Mouse (Mus musculus) embryonic fibroblast, embryonic 13.5 days (primary cell): ENCODE results near the gene Gm11213. TPM values are rescaled to one million over a fixed set of nuclear protein-coding genes. Genes with fewer than 3 reads are reported as not detected.

ENCODE experiments used
- H3K27ac ChIP-seq: 2 replicates; pipeline ENCODE4 v1.5.1; 2012; ENCODE audit warnings: low read length, control low read depth, inconsistent platforms; ENCODE audit not compliant: insufficient read depth
- H3K4me1 ChIP-seq: 2 replicates; pipeline ENCODE4 v1.6.1; 2011; ENCODE audit warnings: low read length; ENCODE audit not compliant: control insufficient read depth, insufficient read depth
- H3K4me3 ChIP-seq: 2 replicates; pipeline ENCODE4 v1.5.1; 2011; ENCODE audit warnings: mild to moderate bottlenecking, control low read depth, low read length; ENCODE audit not compliant: insufficient read depth
- CTCF ChIP-seq: IDR thresholded peaks from 2 replicates; pipeline ENCODE4 v1.5.1; 2011; ENCODE audit warnings: mild to moderate bottlenecking, control low read depth, low read length, moderate library complexity, borderline replicate concordance; ENCODE audit not compliant: insufficient read depth
- POLR2A ChIP-seq: IDR thresholded peaks from 2 replicates; pipeline ENCODE4 v1.6.1; 2011; ENCODE audit warnings: low read depth, mild to moderate bottlenecking, control low read depth, low read length, moderate library complexity
- polyA plus RNA-seq: library from polyadenylated mRNA; stranded (reverse); fragments of >200 nt; gene quantifications from 2 replicates; pipeline ENCODE4 v1.2.4, GENCODE M21; 2011; ENCODE audit warnings: low read depth; ENCODE audit not compliant: missing spikeins, insufficient read length

The Gm11213 gene
- not detected in 2 replicates for polyA plus RNA-seq

DNA sequence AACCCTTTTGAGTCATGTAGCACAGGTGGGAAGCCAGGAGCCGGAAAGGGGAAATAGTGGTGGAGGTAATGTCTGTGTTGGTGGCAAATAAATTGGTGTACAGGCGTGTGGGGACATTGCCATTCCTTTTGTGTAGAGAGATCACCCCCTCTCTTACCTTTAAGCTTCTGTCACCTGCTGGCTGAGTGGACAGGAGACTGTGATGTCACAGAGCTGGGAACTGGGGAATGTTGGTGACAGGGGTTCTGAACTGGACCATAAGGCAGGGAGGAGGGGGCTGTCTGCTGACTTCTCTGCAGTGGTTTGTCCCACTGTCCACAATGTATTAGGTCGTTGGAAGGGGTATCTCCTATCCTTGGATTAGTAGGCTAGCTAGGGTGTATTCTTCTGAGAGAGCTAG is at the start of gene Gm11213:
Gene Gm11213, minus strand, starts transcription at position 317 of the 400 bp plus-strand sequence.
- TF ChIP-seq POLR2A: no peak
- TF ChIP-seq CTCF: no peak
- Histone ChIP-seq H3K4me1 (no peaks in the 10 kb centered on the region), H3K27ac (no peak within 1 kb of the TSS), H3K4me3 (no peak within 1 kb of the TSS)

DNA sequence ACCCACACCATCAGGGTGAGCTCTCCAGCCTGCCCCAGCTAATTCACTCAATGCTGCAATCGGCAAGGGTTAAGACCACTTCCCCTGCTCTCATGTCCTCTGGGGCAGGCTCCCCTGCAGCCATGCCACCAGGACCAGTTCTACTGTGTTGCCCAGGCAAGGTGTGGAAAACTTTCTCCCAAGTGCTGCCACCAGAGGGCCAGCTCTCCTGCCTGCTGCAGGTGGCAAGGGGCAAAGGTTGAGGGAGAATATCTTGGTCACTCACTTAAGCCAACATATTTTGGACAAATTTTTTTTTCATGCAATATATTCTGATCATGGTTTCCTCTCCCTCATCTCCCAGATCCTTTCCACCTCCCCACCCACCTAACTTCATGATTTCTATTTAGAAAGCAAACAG is 49.3 kb upstream of the Gm11213 start:
- Histone ChIP-seq H3K27ac (no peak overlapping the region), H3K4me3 (no peak overlapping the region), H3K4me1 (no peaks in the 10 kb centered on the region)
- TF ChIP-seq CTCF: peak; percentile 37; the same call in 1 of the 2 replicates
- TF ChIP-seq POLR2A: no peak

DNA sequence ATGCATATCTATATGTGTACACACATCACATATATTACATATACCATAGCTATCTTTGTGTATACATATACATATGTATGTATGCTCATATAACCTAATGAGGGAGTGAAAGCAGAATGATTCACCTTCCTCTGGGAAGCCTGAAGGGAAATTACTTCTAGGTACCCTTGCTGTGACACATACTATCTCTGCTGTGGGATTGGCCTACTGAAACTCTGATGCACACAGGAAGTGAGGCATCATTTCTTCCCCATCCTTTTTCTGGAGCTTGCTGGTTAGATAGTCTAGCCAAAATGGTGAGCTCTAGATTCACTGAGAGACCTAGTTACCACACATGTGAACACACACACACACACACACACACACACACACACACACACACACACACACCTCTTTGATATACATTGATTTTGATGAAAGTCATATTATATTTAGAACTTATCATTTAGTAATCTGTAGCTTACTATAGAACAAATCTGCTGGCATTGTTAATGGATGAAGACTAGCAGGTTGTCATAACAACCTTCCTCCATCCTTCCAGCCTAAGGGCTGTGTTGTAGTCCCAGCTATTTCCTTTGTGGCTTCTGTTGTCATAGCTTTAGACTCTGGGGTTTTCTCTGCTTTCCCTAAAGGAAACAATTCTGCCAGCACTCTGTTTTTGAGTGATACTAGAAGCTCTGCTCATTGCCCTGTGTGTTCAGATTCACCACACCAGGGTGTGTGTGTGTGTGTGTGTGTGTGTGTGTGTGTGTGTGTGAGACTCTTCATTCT is 39.1 kb upstream of the Gm11213 start:
- TF ChIP-seq POLR2A (no peak), CTCF (no peak)
- Histone ChIP-seq H3K4me1 (peaks cover 2% of the 10 kb centered on the region; the same call in 1 of the 2 replicates), H3K27ac (no peak overlapping the region), H3K4me3 (no peak overlapping the region)

DNA sequence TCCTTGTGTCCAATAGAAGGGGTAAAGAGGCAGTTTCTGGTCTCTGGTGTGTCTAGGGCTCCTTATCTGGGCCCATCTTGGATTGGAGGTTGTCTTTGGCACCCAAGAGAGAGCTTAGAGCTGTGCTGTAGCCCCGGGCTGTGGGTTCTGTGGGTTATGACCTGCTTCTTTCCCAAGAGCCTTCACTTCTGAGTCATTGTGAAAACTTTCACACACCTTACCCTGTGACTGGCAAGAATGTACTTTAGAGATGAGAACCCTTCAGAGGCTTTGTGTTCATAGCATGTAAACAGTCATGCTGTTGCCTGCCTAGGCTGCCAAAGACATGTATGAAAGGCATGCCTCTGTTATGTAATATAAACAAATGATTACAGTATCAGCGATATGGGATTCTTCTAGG is 34.8 kb upstream of the Gm11213 start:
- H3K27ac ChIP-seq: no peak overlapping the region
- H3K4me1 ChIP-seq: peaks cover 5% of the 10 kb centered on the region
- TF ChIP-seq CTCF (no peak), POLR2A (no peak)
- H3K4me3 ChIP-seq: no peak overlapping the region

DNA sequence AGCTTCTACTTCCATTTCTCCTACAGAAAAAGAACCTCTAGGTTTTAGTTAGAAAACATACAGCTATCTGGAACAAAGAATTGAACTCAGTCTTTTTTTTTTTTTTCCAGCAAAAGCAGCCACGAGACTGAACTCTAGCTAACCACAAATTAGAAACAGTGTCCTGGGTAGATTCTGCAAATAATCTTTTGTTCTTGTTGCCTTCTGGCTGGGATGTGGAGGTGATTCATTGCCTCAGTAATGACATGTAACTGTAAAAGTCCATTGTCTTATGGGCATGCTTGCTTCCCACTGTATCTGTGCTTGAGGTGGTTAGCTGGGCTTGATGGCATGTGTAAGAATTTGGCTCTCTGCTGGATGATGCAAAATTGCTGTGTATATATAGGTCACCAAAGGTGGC is 33.5 kb upstream of the Gm11213 start:
- Histone ChIP-seq H3K27ac (peak overlapping the region; percentile 95), H3K4me1 (peaks cover 5% of the 10 kb centered on the region), H3K4me3 (no peak overlapping the region)
- no peak for TF ChIP-seq CTCF
- no peak for TF ChIP-seq POLR2A

DNA sequence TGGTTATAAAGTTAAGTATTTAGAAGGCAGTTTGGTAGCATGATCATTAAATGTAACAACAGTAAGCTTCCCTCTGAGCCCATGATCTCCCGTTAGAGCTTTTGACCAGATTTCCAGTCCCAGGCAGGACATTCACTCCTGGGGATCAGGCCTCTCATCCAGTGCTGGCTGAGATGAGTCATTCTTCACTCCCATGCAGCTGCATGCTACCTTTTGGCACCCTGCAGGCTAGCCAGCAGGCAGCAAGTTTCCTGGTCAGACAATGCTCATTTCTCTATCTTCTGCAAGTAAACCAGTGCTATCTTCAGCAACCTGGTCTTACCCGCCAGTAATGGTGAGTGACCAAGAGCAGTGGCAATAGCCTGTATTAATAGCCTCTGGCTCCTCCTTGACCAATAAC is 28.1 kb upstream of the Gm11213 start:
- TF ChIP-seq CTCF (no peak), POLR2A (no peak)
- H3K27ac ChIP-seq: no peak overlapping the region
- no peak overlapping the region for H3K4me3 ChIP-seq
- H3K4me1 ChIP-seq: 0 out of 2 replicates have a peak, but pooled peaks cover 3% of the 10 kb centered on the region

DNA sequence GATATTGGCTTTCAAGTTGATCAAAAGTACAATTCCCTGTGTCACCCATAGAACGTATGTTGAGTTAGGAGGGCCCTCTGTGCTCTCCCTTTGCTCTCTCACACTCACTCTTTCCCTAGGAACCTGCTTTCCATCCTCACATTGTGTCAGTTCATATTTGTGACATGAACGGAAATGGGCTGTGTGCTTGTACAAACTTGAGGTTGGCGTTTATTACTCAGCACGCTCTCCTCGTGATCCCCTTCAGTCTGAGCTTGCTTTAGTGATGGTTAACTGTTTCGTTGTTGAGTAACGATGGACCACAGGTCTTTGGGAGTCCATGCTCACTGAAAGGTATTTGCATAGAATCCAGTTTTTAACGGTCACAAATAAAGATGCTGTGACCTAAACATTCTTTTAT is 22.1 kb upstream of the Gm11213 start:
- Histone ChIP-seq H3K4me1 (no peaks in the 10 kb centered on the region), H3K4me3 (no peak overlapping the region), H3K27ac (no peak overlapping the region)
- no peak for TF ChIP-seq POLR2A
- no peak for TF ChIP-seq CTCF

DNA sequence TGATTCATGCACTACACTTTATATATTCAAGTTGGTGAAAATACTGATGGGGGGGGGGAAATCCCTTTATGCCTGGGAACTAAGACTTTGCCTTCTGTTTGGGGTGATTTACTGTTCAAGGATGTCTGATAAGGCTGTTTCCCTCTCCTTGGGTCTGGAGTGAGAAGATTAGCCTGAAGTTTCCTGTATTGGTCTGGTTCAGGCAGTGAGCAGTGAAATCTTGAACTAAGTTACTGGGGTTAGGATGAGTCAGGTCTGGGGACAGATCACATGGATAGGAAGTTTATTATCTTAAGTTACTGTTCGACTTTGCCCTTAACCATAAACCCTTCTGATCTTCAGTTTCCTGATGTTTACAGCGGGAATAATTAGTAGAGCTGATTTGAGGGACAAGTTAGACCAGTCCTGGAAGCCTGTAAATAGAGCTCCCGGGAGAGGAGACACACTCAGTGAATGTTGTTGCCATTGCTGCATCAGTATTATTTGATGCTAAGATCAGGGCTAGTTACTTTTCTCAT is 20.6 kb upstream of the Gm11213 start:
- Histone ChIP-seq H3K27ac (no peak overlapping the region), H3K4me1 (no peaks in the 10 kb centered on the region), H3K4me3 (no peak overlapping the region)
- no peak for TF ChIP-seq POLR2A
- TF ChIP-seq CTCF: no peak

DNA sequence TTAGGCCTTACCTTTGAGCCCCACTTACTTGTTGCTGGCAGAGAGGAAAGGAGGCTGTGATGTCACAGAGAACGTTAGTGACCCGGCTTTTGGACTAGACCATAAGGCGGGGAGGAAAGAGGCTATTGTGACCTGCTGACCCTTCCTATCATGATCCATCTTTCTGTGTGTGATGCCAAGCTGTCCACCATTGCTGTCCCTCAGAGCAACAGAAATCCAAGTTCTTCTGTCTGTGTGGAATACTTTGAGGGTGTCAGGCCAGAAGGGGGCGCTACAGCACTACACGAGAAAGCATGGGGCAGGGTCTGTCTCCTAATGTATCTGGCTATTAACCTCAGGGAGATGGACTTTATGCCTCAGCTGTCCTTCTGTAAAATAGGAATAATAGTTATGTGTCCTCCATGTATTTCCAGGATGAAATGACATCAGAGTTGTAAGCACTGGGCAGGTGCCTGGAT is 17.3 kb upstream of the Gm11213 start, which contains the start of gene Tex48:
Gene Tex48, minus strand, starts transcription at position 51 of the 458 bp plus-strand sequence.
- no peak within 1 kb of the TSS for H3K27ac ChIP-seq
- TF ChIP-seq POLR2A (no peak), CTCF (peak; percentile 48; the same call in 1 of the 2 replicates)
- no peak within 1 kb of the TSS for H3K4me3 ChIP-seq
- no peaks in the 10 kb centered on the region for H3K4me1 ChIP-seq

DNA sequence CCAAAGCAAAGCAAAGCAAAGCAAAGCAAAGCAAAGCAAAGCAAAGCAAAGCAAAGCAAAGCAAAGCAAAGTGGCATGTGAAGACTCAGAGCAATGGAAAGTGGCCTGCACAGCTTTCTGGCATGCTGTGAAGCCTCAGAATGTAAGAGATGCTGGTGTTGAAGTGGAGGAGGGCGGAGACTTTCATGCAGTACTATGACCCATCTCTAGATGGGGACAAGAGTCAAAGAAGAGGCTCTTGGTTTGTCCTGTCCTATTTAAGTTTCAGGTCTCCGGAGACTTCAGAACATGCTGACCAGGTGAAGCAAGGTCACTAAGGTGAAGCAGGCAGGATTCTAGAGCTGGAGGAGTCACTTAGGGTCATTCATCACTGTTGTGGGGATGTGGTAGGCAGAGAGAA is 16.8 kb upstream of the Gm11213 start:
- Histone ChIP-seq H3K4me3 (no peak overlapping the region), H3K4me1 (no peaks in the 10 kb centered on the region), H3K27ac (no peak overlapping the region)
- TF ChIP-seq POLR2A (no peak), CTCF (no peak)
